Mouse (Mus musculus) liver, embryonic 15.5 days (tissue): ENCODE results near the gene Ntn4. TPM values are rescaled to one million over a fixed set of nuclear protein-coding genes. Genes with fewer than 3 reads are reported as not detected.

Source experiments
- polyA plus RNA-seq: library from polyadenylated mRNA; unstranded; fragments of >200 nt; fragmentation: Nextera tagmentation; extraction: Ambion mirVana; gene quantifications from 2 replicates; pipeline ENCODE4 v1.2.1, GENCODE M21; 2015

Ntn4 gene
- polyA plus RNA-seq, 1 experiment from 2014 or later, result 0.07 TPM

Other genes starting within 250 kb of the Ntn4 start
- 77.2 and 81.6 TPM in 2 replicates for gene Lta4h, start 187.3 kb upstream of the Ntn4 start, polyA plus RNA-seq
- 7.7 and 8.1 TPM in 2 replicates for gene Hal, start 151.9 kb upstream of the Ntn4 start, polyA plus RNA-seq
- gene Amdhd1, start 100.6 kb upstream of the Ntn4 start, polyA plus RNA-seq, result 15.6 and 18.4 TPM in 2 replicates
- 0.08 TPM in 2 replicates for gene Ccdc38, start 100.0 kb upstream of the Ntn4 start, polyA plus RNA-seq
- 50.1 and 55.2 TPM in 2 replicates for gene Snrpf, start 51.0 kb upstream of the Ntn4 start, polyA plus RNA-seq
- 1.1 and 1.3 TPM in 2 replicates for gene Usp44, start 190.9 kb downstream of the Ntn4 start, polyA plus RNA-seq